Mouse (Mus musculus): ENCODE data around the gene Gm5591. TPM values are rescaled to one million over a fixed set of nuclear protein-coding genes. Genes with fewer than 3 reads are reported as not detected.
"Not testable (repeated sequence)": the region's sequence is repeated elsewhere in the genome, so short reads cannot be mapped to it uniquely, and the experiment has no call there.

Gene Gm5591
- not detected in 2 replicates for polyA plus RNA-seq (2015; fragmentation: Nextera tagmentation; extraction: Ambion mirVana)

- H3K4me1 ChIP-seq (ENCODE audit: control insufficient read depth, insufficient read depth, low read depth, low read length); ATAC-seq; H3K9ac ChIP-seq (ENCODE audit: low read depth, low read length); H3K9me3 ChIP-seq (ENCODE audit: control insufficient read depth, low read length); H3K4me3 ChIP-seq (ENCODE audit: low read length); H3K36me3 ChIP-seq (ENCODE audit: control insufficient read depth, insufficient read depth, low read length); H3K27me3 ChIP-seq (replicated peaks; ENCODE audit: control insufficient read depth, insufficient read depth, low read length); H3K4me2 ChIP-seq (ENCODE audit: low read length); H3K27ac ChIP-seq (ENCODE audit: low read depth, low read length): not testable (repeated sequence)
- WGBS: 71% methylated on average over 2 of the region's 2 CpGs
Measured at GRCm38 (mm10) chr7:38528093-38528492, at the start of gene Gm5591. Gene Gm5591, minus strand, starts transcription at chr7:38528193.

- not testable (repeated sequence) for H3K4me3 ChIP-seq (ENCODE audit: low read length); H3K27ac ChIP-seq (ENCODE audit: low read depth, low read length); H3K9ac ChIP-seq (ENCODE audit: low read depth, low read length); H3K4me1 ChIP-seq (ENCODE audit: control insufficient read depth, insufficient read depth, low read depth, low read length); H3K9me3 ChIP-seq (ENCODE audit: control insufficient read depth, low read length); H3K36me3 ChIP-seq (ENCODE audit: control insufficient read depth, insufficient read depth, low read length); H3K27me3 ChIP-seq (replicated peaks; ENCODE audit: control insufficient read depth, insufficient read depth, low read length); H3K4me2 ChIP-seq (ENCODE audit: low read length); ATAC-seq
- 83% methylated on average over 1 of the region's 1 CpGs for whole genome bisulfite sequencing
Measured at GRCm38 (mm10) chr7:38488468-38488867, 39.5 kb downstream of the Gm5591 start.
